Mouse (Mus musculus) 416B (cell line): ENCODE measurements around the gene Nfia.

Experiments
- DNase-seq: peaks from one replicate; pipeline ENCODE4 v3.0.0; 2011; ENCODE audit warnings: low read depth

The Nfia gene

GRCm38 (mm10) chr4:98061086-98061485 is 288.6 kb downstream of the Nfia start:
- DNase-seq: peak; percentile 36

DNA sequence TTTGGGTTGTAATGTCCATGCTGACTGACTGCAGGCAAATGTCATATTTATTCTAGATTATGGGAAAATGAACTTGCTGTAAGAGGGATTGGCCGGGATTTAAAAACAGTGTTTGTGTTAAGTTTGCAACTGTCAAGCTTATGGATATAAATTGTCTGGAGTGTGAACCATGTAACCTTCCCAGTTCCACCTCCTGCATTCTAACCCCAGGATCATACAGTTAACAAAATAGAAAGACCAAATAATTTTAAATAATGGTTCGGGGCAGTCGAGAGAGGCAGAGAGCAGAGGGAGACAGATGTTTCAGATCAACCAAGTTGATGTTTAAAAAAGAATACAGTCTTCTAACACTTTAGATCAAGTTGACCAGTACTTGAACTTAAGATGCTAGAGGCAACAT is 290.7 kb downstream of the Nfia start:
- DNase-seq: no peak

- no peak for DNase-seq
These were observed 303.6 kb downstream of the Nfia start for GRCm38 (mm10) chr4:98076106-98076505.

- DNase-seq: no peak
These were observed 304.1 kb downstream of the Nfia start for GRCm38 (mm10) chr4:98076624-98077023.

DNA sequence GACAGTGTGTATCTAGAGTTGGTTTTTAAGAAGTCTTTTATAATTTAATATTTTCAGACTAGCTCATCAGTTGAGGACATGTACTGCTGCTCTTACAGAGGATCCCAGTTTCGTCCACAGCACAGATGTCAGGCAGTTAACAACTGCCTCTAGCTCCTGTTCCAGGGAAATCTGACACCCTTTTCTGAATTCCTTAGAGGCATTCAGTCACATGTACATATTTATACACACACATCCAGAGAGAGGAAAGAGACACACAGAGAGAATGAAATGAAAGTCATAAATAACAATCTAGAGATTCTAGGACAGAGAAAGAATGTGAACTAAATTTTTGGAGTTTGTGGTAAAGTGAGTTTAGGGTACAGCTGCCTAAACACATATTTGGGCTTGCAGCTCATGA is 308.1 kb downstream of the Nfia start:
- DNase-seq: no peak

DNA sequence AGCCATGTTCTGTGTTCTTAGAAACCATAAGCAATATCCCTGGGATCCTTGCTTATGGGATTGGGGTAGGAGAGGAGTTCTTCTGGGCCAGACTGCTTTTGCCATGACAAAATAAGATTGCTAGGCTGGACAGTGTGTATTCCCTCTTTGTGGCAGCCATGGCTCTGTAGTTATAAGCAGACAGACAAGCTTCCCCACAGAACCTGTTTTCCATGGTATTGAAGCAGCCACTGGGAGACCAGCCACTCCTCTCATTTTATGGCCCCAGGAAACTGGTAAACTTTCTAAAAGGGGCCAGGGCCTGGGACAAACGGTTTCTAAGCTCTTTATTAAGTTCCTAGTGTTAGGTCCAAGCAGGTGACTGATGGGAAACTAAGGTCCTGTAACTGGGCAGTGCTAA is 309.4 kb downstream of the Nfia start:
- no peak for DNase-seq

GRCm38 (mm10) chr4:98082512-98082911 is 310.0 kb downstream of the Nfia start:
- peak; percentile 42 for DNase-seq

DNA sequence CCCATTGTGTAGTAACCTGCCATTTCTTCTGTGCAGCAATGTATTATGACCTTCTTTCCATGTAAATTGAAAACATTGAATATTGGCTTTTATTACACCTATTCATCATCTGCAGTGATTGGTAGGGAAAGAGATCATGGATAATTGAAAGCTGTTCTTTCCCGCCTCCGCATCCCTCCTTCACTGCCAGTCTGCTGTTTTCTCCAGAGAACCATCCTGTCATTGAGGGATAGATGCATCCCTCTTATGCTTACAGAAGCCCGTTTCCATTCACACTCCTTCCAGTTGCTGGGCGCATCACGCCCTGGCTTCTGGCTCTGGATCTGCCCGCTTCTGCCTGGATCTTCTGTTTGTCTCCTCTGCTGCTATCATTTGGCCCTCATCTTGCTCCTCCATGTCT is 312.5 kb downstream of the Nfia start:
- DNase-seq: no peak

DNA sequence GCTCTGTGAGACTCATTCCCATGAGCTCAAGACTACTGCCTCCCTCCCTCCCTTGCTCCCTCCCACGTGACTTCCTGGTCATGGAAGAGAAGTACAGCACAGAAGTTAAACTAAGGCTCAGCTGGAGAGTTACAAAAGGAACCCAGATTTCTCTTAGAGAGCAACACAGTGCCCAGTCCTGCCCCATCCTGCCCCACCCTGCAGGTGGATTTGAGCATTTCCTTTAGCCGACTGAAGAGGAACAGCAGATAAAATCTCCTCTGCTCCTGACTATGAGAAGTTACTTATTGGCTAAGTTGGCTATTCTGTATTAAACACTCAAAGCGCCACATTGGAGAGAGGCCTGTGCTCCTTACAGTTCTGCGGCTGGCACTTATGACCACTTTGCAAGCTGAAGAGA is 314.4 kb downstream of the Nfia start:
- DNase-seq: peak; percentile 21

DNA sequence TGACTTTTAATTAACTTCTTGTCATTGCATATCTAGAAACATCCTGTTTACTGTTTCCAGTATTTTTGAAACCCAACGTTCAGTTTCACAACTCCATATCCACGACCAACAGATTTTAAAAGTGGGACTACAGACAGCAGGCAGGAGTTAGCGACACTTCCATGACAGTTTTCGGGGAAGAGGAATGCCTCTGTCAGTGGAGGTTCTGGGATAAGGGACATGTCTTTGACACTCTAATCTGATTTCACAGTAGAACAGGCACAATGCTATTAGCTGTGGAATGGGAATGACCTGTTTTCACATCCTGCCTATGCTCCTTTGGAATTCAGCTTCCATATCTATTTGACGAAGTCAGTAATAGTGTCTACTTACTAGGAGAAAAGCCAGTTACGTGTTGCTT is 317.5 kb downstream of the Nfia start:
- DNase-seq: no peak

- no peak for DNase-seq
These were observed 318.1 kb downstream of the Nfia start for GRCm38 (mm10) chr4:98090586-98090985.

DNA sequence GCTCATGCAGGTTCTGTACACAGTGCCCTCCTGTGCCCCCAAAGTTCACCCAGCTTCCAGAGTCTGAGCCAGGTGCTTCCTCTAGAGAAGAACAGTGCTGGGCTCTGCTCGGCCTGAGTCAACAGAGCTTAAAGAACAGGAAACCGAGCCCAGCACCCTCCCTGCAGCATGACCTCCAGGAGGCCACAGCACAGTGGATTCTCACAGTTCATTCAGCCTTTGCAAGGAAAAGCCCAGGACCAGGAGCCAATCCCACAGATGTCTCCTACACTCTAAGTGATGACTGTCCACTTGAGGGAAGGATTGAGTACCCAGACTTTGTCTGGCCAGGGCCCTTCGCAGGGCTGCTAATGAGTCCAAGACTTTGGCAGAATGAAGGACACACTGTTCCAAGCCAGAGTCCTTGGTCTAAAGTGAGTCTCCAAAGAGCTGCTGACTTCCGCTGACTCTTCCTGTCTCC is 318.9 kb downstream of the Nfia start:
- DNase-seq: peak; percentile 92

- DNase-seq: no peak
These were observed 319.5 kb downstream of the Nfia start for GRCm38 (mm10) chr4:98091901-98092472.

DNA sequence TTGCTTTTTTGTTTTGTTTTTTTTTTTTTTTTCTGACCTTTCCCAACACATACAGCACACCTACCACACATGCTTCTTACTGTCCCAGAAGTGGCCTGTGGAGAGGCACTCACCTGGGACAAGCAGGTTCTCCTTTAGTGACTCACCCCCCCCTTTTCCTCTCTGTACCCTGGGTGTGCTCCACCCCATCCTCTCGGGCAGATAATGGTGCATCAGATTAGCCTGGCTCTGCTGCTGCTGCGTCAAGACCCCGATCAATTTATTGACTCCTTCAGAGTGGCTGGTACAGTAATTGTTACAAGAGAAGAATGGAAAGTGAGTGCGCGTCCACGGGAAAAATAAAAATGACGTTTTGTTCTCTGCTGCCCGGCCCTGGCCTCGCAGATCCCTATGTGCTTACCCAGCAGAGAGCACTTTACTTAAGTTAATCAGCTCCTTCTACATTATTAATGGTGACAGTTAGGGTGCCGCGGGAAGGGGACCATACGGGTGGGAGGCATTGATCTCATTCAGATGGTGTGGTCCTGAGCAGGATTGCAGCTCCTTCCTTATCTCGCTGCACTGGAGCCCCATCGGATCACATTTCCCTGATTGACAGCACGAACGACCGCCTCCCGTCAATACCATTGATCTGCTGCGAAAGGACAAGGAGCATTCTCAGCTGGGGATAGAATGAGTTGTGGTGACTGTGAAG is 321.7 kb downstream of the Nfia start:
- DNase-seq: no peak

GRCm38 (mm10) chr4:98095060-98095459 is 322.5 kb downstream of the Nfia start:
- no peak for DNase-seq

DNA sequence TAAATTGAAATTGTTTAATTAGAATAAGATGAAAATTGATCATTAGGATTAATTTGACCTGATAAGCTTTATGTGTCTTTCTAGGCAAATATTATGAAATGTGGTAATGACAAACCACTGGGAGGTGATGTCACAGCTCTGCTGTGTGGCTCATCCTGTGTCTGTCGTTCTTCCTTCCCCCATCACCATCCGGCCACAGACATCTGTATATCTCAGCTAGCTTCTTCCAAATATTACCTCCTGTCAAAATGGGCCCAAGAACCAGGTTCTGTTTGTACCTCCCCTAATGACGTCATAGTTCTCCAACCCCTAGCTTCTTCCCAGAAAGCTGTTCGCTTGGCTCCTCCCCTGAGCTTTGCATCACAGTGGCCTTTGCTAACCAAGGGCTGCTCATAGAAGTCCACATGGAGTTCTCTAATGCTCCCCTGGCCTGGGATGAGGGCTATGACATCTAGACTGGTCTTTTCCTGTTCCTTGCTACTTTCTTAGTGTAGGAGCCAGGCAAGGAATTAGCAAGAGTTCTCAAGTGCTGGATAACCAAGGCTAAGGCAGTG is 324.6 kb downstream of the Nfia start:
- DNase-seq: peak; percentile 82

GRCm38 (mm10) chr4:98098663-98099062 is 326.1 kb downstream of the Nfia start:
- DNase-seq: no peak

DNA sequence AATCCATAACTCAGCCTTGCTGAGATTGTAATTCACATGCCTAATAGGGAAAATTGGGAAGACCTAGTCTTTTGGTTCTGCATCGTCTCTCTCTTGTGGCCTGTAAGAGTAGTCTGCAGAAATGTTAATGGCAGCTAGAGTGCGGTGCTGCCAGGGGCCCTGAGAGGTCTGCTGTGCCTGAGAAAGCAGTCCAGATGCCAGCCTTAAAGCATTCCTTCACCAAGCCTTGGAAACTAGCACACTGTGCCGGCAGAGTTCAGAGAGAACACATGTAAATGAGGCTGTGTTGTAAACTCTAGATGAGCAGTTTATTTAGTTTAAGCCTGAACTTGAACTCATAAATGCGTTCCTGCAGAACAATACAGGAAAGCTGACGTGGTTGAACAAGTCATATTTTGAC is 326.9 kb downstream of the Nfia start:
- DNase-seq: no peak

- peak; percentile 72 for DNase-seq
These were observed 328.9 kb downstream of the Nfia start for GRCm38 (mm10) chr4:98101153-98102096.

- DNase-seq: no peak
These were observed 330.2 kb downstream of the Nfia start for GRCm38 (mm10) chr4:98102625-98103336.

DNA sequence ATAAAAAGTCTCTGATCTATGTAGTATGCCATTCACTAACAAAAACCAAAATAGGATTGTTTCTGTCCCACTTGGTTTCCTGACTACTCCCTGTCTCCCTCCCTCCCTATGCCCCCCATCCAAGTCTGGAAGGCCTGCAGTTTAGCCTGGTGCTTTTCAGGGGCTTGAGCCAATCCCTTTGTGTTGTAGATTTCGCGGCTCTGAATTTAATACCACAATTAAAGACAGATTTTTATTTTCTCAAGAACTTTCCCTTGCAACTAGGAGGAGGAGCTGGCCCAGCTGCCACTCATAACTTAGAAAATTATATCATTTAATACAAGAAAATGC is 330.8 kb downstream of the Nfia start:
- DNase-seq: no peak

GRCm38 (mm10) chr4:98104161-98104560 is 331.6 kb downstream of the Nfia start:
- DNase-seq: peak; percentile 60
